Mouse (Mus musculus) 416B (cell line): ENCODE results near the gene Gpr180.
"Not testable (repeated sequence)": the region's sequence is repeated elsewhere in the genome, so short reads cannot be mapped to it uniquely, and the experiment has no call there.

Experiments
- DNase-seq: peaks from one replicate; pipeline ENCODE4 v3.0.0; 2011; ENCODE audit warnings: low read depth

The Gpr180 gene

DNA sequence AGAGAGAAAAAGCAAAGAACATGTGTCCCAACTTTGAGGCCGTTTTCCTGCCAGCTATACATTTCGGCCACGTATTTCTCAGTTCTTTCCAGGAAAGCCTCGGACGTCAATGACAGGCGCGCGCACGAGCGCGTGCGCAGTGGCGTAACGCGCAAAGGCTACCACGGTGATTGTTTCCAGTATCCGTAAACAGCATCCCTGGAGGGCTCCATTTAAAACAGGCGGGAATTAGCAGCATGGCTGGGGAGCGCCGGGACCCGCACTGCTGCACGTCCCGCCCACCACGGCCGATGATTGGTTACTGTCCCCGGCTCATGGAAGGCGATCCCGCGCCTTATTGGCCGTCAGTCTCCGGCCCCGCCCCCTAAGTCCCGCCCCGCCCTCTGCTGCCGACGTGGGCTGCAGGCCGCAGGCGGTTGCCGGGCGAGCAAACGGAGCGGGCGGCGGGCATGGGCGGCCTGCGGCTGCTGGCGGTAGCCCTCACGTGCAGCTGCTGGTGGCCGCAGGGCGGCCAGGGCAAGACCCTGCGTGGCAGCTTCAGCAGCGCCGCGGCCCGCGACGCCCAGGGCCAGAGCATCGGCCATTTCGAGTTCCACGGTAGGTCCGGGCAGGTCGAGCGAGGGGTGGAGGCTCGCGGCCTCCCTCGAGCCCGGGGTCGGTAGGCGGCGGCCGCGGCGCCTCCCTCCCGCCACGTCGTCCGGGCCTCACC is at the start of gene Gpr180:
Gpr180 (plus strand) TSS at position 415 of the 709 bp plus-strand sequence.
- peak; percentile 95 for DNase-seq

DNA sequence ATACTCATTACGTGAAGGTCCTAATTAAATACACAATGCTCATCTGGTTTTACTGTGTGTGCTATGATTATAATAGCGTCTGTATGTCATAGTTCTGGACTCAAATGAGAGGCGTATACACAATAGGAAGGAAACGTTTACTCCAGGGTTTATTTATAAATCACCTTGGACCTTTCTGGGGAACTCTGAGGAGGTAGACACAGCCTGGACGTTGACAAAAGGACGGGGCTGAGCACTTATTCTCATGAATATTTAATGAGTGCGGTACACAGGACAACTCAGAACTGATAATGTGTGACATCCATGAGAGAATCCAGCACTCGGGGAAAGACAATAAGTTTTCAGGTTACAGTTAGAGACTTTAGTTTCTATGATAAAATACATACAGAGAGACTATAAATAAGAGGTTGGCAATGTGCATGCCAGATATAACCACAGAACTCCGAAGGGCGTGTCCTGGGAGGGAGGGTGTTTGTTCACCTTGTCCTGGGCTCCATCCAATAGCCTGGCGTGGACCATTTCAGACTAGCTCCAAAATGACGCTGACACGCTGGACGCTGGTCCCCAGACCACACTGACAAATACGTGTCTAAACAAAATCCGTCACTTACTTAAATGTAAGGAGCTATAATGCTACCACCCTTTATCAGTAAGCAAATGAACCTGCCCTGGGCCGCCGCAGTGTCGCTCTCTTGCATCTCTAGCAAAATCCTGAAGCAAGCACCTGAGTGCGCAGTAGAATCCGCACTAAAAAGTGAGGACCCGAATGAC is 48.3 kb upstream of the Gpr180 start:
- DNase-seq = peak; percentile 59

DNA sequence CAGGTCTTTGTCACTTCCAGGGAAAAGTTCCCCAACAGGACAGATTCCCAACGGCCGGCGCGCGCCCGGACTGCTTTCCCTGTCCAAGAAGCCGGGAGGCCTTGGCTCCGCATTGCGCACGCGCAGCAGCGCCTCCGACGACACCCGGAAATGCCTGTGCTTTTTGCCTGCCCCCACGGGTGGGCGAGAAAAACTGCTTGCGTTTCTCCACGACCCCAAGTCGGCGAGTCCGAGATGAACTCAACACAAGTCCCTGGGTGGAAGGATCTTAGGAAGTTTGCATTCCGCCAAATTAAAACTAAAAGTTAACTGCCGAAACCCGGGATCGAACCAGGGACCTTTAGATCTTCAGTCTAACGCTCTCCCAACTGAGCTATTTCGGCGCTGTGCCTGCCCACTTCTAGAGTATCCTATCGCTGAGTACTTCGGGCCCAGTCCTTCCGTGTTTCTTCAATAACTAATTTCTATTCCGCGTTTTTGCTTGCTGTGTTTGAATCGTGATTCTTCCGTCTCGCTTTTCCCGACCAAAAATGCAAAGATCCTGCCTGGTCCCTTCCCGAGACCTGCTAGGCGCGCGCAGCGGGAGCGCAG is 47.6 kb upstream of the Gpr180 start:
- peak; percentile 86 for DNase-seq

DNA sequence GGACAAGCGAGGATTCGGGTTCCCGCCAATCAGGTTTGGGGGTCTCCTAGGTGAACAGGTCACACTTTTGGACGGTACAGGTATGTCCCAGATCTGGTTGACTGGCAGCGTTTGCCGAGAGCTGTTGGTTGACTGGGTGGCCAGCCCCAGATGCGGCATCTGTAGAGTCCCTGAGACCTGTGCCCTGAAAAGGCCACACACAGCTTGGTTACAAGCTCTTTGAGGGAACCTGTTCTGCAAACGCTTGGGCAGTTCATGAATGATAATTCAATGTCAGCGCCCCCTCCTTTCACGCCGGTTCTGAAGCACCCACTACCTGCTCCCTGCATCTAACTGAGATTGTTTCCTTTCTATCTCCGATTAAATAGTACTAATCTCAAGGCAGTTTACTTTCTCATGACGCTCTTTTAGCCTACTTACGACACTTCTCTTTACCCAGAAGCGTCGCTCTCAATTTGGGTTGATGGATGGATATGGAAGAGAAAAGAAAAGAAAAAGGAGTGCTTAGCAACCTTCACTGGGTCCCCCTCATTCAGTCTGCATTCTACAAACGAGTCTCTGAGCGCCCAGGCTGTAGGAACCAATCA is 47.1 kb upstream of the Gpr180 start:
- DNase-seq = no peak

DNA sequence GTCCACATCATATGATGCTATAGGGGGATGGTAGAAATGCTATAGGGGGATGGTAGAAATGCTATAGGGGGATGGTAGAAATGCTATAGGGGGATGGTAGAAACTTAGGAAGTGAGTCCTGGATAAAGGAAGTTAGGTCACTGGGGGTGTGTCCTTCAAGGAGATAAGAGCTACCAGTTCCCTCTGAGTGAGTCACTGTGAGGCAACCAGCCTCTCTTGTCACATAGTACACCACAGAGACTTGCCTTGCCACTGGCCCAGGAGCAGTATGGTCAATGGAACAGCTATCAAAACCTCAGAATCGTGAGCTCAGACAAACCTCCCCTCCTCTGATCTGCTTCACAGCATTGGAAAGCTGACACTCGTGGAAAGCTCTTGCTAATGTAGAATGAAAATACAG is 38.7 kb upstream of the Gpr180 start:
- peak; percentile 84 for DNase-seq

DNA sequence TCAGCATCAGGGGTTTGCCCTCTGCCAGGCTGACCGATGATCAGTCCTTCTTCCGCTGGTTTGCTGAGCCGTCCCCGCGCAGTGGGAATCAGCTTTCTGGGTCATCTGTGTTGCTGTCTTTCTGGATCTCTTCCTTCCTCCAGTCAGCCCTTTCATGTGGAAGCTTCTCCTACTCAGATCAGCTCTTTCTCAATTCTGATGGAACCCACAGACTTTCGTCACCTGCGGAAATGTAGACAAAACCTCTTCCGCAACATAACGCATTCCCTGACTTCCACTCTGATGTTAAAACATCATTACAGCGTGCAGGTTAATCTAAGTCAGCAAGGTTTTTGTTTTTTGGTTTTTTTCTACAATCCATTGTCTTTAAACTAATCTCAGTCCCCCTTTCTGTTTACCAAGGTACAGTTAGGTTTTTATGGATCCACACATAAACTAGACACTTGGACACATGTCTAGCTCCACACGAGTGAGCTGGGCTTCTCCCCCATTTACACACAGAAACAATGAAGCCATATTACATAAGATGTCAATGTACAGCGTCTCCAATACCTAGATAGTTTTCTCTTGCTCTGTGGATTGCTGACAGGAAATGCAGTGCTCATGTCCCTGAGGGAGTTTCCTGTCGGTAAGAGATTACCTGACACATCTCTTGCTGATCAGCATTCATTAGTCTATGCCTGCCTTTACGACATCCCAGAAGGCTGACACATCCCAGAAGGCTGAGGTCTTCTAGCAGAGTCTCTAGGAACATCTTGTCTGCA is 35.5 kb upstream of the Gpr180 start:
- DNase-seq = peak; percentile 45

DNA sequence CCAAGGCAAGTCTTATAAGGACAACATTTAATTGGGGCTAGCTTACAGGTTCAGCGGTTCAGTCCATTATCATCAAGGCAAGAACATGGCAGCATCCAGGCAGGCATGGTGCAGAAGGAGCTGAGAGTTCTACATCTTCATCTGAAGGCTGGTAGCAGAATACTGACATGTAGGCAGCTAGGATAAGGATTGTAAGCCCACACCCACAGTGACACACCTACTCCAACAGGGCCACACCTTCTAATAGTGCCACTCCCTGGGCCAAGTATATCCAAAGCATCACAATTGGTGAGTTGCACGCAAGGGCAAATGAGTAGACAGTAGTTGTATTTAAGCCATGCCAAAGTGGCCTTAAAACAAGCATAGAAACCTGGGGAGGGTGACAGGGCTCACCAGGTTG is 29.5 kb upstream of the Gpr180 start:
- not testable (repeated sequence) for DNase-seq

DNA sequence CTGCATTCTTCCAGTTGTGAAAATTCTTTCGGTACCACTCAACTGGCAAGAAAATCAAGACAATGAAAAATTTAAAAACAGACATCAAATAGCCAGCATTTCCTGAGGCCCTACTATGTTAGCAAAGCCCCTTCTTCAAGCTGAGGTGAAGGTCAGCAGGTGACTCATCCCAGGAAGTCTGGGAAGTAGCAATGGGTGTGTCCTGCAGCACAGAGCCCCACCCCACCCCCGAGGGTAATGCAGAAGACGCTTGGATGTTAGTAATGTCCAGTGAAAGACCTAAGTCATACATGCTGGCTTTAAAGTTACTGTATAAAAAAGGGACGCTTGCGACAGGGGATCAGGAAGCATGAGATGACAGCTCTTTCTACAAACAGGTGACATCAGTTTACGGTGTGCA is 23.8 kb upstream of the Gpr180 start:
- peak; percentile 17 for DNase-seq

DNA sequence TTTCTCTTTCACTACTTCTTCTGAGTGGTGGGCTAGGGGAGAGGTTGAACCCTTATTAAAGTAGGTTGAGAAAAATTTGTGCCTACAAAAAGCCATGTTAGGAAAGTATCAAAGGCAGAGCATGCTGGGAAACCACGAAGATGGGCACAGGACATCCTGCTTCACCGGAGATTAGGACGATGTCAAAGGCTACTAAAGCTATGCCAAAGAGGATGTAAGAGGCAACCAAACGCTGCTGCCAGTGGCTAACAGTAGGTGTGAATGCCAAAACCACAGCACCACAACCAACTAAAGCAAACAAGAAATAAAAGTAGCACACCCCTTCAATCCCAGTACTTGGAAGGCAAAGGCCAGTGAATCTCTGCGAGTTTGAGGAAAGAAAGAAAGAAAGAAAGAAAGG is 12.8 kb upstream of the Gpr180 start:
- DNase-seq = peak; percentile 83

DNA sequence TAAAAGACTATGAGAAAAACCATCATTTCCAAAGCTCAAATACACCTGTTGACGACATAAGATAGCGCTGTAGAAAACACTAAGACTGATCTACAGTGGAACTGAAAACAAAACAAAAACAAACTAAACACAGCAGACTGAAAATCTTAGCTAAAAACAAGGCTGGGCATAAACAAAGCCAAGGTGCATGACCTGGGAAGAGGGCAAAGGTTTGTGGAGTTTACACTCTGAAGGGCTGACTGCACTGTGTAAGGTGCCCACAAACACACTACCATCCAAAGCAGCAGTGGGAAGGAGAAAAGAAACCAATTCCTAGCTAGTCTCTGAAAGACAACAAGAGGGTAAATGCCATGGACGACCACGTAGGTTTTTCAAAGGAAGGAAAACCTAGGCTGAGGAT is 12.2 kb upstream of the Gpr180 start:
- DNase-seq = no peak

DNA sequence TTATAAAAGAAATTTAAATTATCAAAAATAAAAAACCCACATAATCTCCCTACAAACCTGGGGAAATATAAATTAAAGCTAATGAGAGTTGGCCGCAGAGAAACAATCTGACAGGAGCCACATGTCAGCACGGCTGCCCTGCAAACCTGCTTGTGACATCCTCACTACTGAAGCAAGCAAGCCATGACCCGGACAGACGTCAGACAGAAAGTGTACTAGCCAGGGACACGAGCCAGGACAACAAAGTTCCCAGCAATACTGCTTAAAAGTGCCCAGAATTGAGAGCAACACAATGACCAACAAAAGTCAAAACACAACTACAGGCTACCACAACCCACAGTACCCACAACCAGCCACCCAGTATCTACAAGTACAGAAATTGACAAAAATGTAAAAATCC is 10.7 kb upstream of the Gpr180 start:
- no peak for DNase-seq

DNA sequence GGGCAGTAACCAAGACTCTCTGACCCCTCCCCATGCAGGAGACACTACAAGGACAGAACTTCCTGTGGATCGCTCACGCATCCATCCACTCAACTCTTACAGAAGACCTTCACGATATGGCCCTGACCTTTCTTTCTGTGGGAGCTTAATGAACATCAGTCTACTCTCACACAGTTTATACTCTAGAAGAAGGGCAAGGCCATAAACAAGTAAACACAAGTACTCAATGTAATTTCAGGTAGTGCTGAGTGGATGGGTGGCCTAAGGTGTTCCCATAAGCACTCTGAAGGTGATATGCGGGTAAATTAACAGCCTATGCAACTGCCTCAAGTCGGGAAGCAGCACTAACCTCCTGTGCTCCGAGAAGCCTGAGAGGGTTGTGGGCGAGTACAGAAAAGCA is 5.5 kb upstream of the Gpr180 start:
- DNase-seq = no peak

DNA sequence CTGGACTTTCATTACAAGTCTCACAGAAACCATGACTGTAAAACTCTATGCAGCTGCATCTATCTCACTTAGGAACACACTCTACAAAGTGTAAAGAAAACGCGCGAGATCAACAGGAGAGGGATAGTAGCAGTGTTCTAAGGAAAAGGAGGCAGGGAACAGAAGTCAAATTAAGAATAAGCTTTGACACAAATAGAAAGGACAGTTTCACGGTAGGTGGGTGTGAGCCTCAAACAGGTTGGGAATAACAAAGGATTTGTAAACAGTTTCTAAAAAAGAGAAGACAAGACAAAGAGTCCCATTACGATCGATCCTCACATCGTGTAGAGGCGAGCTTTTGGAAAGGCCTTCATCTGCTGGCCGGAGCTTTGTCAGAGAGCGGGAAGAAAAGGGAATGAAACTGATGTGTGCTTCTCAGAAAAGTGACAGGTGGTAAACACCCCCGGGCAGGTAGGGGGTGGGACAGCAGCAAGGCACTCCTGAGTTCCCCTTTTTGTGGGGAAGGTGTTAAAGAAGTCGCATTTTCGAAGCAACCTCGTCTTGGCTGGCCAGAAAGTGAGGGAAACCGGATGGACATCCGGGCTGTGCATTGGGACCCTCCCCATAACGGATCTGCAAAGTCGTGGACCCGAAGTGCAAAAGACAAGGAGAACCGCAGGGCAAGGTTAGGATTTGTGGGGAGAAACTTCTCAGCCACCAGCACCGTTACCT is 4.9 kb upstream of the Gpr180 start:
- no peak for DNase-seq

DNA sequence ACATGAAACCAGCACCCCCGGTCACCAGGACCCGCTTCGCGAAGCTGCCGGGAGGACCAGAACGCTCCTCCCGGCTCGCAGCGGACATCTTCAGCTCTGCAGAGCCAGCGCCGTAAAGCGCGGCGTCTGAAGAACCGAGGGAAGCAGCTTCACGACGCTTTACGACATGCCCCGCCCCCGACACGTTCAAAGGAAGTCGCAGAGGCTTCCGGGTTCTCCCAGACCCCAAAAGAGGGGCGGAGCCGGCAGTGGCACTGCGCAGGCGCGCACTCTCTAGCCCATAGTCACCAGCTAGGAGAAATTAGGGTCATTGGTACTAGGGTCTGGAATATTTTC is 4.3 kb upstream of the Gpr180 start, which contains the start of gene Tgds:
Tgds (minus strand) TSS at position 114 of the 336 bp plus-strand sequence.
- DNase-seq = peak; percentile 99

DNA sequence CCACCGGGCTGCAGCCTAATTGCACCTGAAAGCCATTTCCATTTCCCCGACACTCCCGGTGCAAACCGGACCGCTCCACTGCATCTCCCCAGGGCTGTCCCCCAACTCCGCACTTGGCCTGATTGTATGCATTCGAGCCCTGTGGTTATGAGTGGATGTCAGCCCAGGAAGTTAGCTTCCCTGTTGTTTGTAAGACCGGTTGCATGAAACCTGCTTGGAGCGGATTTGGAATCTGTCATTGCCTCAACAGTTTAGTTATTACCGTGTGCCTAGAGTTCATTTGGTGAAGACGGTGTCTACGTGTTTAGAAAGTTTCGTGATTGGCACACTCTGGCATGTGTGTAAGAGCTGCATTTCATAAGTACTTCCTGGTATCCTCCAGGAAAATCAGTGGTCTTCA is 529 bp downstream of the Gpr180 start:
- peak; percentile 62 for DNase-seq

DNA sequence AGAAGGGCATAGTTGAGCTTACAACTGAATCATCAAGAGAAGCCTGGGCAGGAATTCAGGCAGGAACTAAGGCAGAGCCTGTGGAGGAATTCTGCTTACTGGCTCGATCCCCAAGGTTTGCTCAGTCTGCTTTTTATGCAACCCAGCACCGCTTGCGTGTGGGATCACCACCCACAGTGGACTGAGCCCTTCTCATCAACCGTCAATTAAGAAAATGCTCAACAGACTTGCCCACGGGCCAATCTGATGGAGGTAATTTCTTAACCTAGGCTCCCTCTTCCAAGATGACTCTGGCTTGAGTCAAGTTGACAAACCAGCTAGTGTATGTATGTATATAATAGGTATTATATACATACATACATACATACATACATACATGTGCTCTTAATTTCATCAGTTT is 5.3 kb downstream of the Gpr180 start:
- DNase-seq = no peak

DNA sequence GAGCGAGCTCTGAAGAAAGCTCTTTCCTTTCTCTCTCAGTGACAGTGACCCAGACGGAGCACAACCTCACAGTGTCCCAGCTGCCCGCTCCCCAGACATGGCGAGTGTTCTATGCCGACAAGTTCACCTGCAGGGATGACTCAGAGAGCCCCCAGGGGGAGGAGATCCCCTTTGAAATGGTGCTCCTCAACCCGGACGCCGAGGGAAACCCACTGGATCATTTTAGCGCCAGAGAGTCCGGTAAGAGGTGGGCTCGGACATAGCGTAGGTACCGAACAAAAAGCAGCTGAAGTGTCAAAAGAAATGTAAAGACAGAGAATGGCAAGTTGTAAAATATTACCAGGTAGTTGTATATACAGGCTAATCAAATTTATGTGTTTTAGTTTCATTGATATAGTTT is 11.1 kb downstream of the Gpr180 start:
- no peak for DNase-seq

DNA sequence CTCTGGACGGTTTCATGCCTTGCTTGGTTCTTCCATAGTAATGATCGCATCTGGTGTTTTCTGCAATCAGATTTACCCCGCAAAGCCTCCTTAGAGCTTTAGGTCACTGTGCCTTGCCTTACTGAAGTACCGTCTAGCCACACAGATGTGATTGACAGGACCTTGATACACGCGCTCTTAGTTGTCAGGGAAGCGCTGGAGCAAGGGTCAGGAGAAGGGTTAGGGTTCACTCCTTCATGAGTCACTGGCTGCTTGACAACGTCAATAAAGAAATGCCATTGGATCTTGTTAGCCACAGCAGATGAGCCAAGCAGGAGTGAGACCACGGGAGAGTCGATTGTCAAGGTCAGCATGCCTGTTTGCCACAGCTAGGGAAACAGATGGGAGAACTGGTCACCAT is 11.6 kb downstream of the Gpr180 start:
- DNase-seq = peak; percentile 32

DNA sequence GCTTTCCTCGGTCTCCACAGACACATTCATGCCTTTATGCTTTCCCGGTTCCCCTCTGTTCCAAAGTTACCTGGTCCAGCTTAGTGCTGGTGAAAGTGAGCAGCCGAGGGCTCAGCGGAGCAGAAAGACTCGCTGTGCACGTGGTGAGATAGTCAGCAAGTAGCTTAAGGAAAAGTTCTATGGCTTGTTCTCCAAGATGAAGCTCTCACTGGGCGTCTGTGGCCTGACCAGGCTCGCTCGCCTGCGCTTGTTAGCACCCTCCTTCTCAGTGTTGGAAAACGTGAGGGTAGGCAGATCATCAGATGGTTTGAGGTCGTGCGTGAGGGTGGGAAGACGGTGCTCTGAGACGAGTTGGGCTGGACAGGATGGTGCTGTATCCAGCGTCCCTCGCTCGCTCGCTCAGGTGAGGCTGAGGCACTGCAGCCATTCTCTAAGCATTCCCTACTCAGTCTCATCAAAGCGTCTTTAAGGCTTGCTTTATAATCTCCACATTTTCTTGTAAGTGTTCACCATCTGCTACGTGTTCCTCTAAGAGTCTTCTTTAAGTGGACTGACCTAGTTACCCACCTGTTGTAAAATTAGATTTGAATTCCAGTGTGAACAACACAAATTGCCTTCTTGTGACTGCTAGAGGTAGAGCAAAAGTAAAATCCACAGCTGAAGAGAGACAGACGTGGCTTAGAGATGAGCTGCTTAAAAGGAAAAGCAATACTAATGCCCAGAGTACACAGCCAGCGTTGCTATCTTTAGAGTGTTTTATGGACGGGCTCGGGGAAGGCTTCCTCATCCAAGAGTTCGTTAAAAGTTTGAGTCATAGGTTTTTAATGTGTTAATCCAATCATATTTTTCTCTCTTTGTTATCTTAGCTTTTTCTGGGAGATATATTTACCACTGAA is 13.9 kb downstream of the Gpr180 start:
- no peak for DNase-seq

DNA sequence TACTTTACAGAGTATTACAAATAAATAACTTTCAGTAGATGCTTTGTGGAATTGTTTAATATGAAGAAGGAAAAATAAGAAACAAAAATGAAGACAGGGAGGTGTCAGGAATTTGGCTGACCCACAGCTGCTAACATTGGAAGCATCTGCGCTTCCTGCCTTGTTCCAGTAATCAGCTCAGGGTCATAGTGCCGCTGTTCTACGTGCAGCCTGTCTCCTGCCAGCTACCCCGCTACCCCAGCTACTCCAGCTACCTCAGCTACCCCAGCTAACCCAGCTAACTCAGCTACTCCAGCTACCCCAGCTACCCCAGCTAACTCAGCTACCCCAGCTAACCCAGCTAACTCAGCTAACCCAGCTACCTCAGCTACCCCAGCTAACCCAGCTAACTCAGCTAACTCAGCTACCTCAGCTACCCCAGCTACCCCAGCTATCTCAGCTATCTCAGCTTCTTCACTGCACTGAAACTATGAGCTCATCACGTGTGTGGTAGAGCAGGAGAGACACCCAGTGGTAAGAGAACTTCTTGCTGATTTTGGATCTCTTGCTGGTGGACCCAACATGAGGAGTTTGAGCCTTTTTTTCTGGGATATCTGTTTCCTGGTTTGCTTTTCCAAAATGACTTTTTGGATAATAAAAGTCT is 14.8 kb downstream of the Gpr180 start:
- DNase-seq = peak; percentile 56
